Mouse (Mus musculus) kidney, embryonic 16.5 days (tissue): ENCODE results near the gene 4921524J17Rik. TPM values are rescaled to one million over a fixed set of nuclear protein-coding genes. Genes with fewer than 3 reads are reported as not detected.

Experiments
- polyA plus RNA-seq: library from polyadenylated mRNA; unstranded; fragments of >200 nt; fragmentation: Nextera tagmentation; extraction: Ambion mirVana; gene quantifications from 2 replicates; pipeline ENCODE4 v1.2.1, GENCODE M21; 2015

4921524J17Rik gene
- polyA plus RNA-seq, 1 experiment from 2014 or later = 38.8 TPM

Other genes starting within 250 kb of the 4921524J17Rik start
- gene Olfr371, start 206.8 kb downstream of the 4921524J17Rik start, polyA plus RNA-seq = not detected in 2 replicates
- gene Orc6, start 133.2 kb downstream of the 4921524J17Rik start, polyA plus RNA-seq = 106 TPM in 2 replicates
- gene Vps35, start 133.0 kb downstream of the 4921524J17Rik start, polyA plus RNA-seq = 156 and 161 TPM in 2 replicates
- gene Mylk3, start 46.5 kb downstream of the 4921524J17Rik start, polyA plus RNA-seq = 1.7 and 1.9 TPM in 2 replicates
- gene Gpt2, start 59.7 kb upstream of the 4921524J17Rik start, polyA plus RNA-seq = 19.1 and 21.2 TPM in 2 replicates
- 172 and 181 TPM in 2 replicates for gene Dnaja2, start 122.5 kb upstream of the 4921524J17Rik start, polyA plus RNA-seq